Mouse (Mus musculus): ENCODE data around the gene Entpd3. TPM values are rescaled to one million over a fixed set of nuclear protein-coding genes. Genes with fewer than 3 reads are reported as not detected.

Entpd3 gene
- polyA plus RNA-seq (2015; fragmentation: Nextera tagmentation; extraction: Ambion mirVana) = 0.30 and 0.49 TPM in 2 replicates

- peaks cover 37% of the 10 kb centered on the region for H3K27me3 ChIP-seq
- peak within 1 kb of the TSS; percentile 68 for H3K4me2 ChIP-seq
- ATAC-seq = peak; percentile 43; the same call in 1 of the 2 replicates
- H3K9ac ChIP-seq = peak within 1 kb of the TSS; percentile 65
- H3K36me3 ChIP-seq (ENCODE audit: poor library complexity, severe bottlenecking) = no peaks in the 10 kb centered on the region
- no peak within 1 kb of the TSS for H3K27ac ChIP-seq
- H3K4me3 ChIP-seq = peak within 1 kb of the TSS; percentile 40
- H3K9me3 ChIP-seq (replicated peaks) = no peaks in the 10 kb centered on the region
- WGBS = under 1% methylated on average over 31 of the region's 31 CpGs
- peaks cover 11% of the 10 kb centered on the region for H3K4me1 ChIP-seq
Measured at GRCm38 (mm10) chr9:120539662-120540251, at the start of gene Entpd3. TSS of gene Entpd3 (plus strand) at chr9:120539818.

GRCm38 (mm10) chr9:120491509-120491908, 48.1 kb upstream of the Entpd3 start:
- Histone ChIP-seq H3K9me3 (replicated peaks) (no peaks in the 10 kb centered on the region), H3K9ac (0 out of 2 replicates have a peak overlapping the region, but pooled peaks have one; percentile 100), H3K4me2 (peak overlapping the region; percentile 93), H3K36me3 (ENCODE audit: poor library complexity, severe bottlenecking) (peaks cover 28% of the 10 kb centered on the region), H3K27me3 (no peaks in the 10 kb centered on the region), H3K4me3 (peak overlapping the region; percentile 96), H3K4me1 (peaks cover 28% of the 10 kb centered on the region), H3K27ac (peak overlapping the region; percentile 95; the same call in 1 of the 2 replicates)
- 84% methylated on average over 3 of the region's 3 CpGs for WGBS
- no peak for ATAC-seq

GRCm38 (mm10) chr9:120492010-120492399, 47.6 kb upstream of the Entpd3 start, which contains the start of gene Eif1b:
TSS of gene Eif1b (plus strand) at chr9:120492232.
- Histone ChIP-seq H3K9ac (peak within 1 kb of the TSS; percentile 100), H3K4me1 (peaks cover 28% of the 10 kb centered on the region), H3K4me2 (peak within 1 kb of the TSS; percentile 93), H3K4me3 (peak within 1 kb of the TSS; percentile 96), H3K9me3 (replicated peaks) (no peaks in the 10 kb centered on the region), H3K27ac (peak within 1 kb of the TSS; percentile 95), H3K36me3 (ENCODE audit: poor library complexity, severe bottlenecking) (peaks cover 29% of the 10 kb centered on the region), H3K27me3 (no peaks in the 10 kb centered on the region)
- ATAC-seq = peak; percentile 51
- WGBS = 3% methylated on average over 19 of the region's 19 CpGs

- Histone ChIP-seq H3K27ac (peak overlapping the region; percentile 95), H3K4me1 (peaks cover 28% of the 10 kb centered on the region), H3K4me3 (peak overlapping the region; percentile 96), H3K9me3 (replicated peaks) (no peaks in the 10 kb centered on the region), H3K27me3 (no peaks in the 10 kb centered on the region), H3K36me3 (ENCODE audit: poor library complexity, severe bottlenecking) (peaks cover 35% of the 10 kb centered on the region), H3K4me2 (peak overlapping the region; percentile 93), H3K9ac (peak overlapping the region; percentile 100)
- ATAC-seq = peak; percentile 84
- under 1% methylated on average over 78 of the region's 97 CpGs for WGBS
Measured at GRCm38 (mm10) chr9:120492400-120493351, 46.9 kb upstream of the Entpd3 start.

- WGBS = 67% methylated on average over 12 of the region's 12 CpGs
- peak overlapping the region; percentile 93 for H3K4me2 ChIP-seq
- H3K27me3 ChIP-seq = no peaks in the 10 kb centered on the region
- H3K36me3 ChIP-seq (ENCODE audit: poor library complexity, severe bottlenecking) = peaks cover 35% of the 10 kb centered on the region
- no peak for ATAC-seq
- H3K4me1 ChIP-seq = peaks cover 28% of the 10 kb centered on the region
- no peaks in the 10 kb centered on the region for H3K9me3 ChIP-seq (replicated peaks)
- peak overlapping the region; percentile 96 for H3K4me3 ChIP-seq
- peak overlapping the region; percentile 100 for H3K9ac ChIP-seq
- H3K27ac ChIP-seq = peak overlapping the region; percentile 37; the same call in 1 of the 2 replicates
Measured at GRCm38 (mm10) chr9:120493781-120494180, 45.8 kb upstream of the Entpd3 start.

- ATAC-seq = peak; percentile 12; the same call in 1 of the 2 replicates
- H3K27ac ChIP-seq = peak overlapping the region; percentile 36
- H3K4me1 ChIP-seq = peaks cover 28% of the 10 kb centered on the region
Measured at GRCm38 (mm10) chr9:120496691-120497090, 42.9 kb upstream of the Entpd3 start.

GRCm38 (mm10) chr9:120497983-120498382, 41.6 kb upstream of the Entpd3 start:
- no peak overlapping the region for H3K27ac ChIP-seq
- H3K4me1 ChIP-seq = peaks cover 28% of the 10 kb centered on the region
- H3K9ac ChIP-seq = no peak overlapping the region
- no peaks in the 10 kb centered on the region for H3K27me3 ChIP-seq
- ATAC-seq = no peak
- H3K9me3 ChIP-seq (replicated peaks) = no peaks in the 10 kb centered on the region
- peaks cover 35% of the 10 kb centered on the region for H3K36me3 ChIP-seq (ENCODE audit: poor library complexity, severe bottlenecking)
- H3K4me3 ChIP-seq = no peak overlapping the region
- WGBS = 81% methylated on average over 5 of the region's 5 CpGs
- H3K4me2 ChIP-seq = no peak overlapping the region

More at GRCm38 (mm10) chr9:120496691-120497090, 42.9 kb upstream of the Entpd3 start:
- WGBS = 5% methylated on average over 3 of the region's 3 CpGs
- peaks cover 35% of the 10 kb centered on the region for H3K36me3 ChIP-seq (ENCODE audit: poor library complexity, severe bottlenecking)
- no peak overlapping the region for H3K4me3 ChIP-seq
- no peak overlapping the region for H3K4me2 ChIP-seq
- no peak overlapping the region; the same call in 1 of the 2 replicates for H3K9ac ChIP-seq
- H3K27me3 ChIP-seq = no peaks in the 10 kb centered on the region
- no peaks in the 10 kb centered on the region for H3K9me3 ChIP-seq (replicated peaks)

DNA sequence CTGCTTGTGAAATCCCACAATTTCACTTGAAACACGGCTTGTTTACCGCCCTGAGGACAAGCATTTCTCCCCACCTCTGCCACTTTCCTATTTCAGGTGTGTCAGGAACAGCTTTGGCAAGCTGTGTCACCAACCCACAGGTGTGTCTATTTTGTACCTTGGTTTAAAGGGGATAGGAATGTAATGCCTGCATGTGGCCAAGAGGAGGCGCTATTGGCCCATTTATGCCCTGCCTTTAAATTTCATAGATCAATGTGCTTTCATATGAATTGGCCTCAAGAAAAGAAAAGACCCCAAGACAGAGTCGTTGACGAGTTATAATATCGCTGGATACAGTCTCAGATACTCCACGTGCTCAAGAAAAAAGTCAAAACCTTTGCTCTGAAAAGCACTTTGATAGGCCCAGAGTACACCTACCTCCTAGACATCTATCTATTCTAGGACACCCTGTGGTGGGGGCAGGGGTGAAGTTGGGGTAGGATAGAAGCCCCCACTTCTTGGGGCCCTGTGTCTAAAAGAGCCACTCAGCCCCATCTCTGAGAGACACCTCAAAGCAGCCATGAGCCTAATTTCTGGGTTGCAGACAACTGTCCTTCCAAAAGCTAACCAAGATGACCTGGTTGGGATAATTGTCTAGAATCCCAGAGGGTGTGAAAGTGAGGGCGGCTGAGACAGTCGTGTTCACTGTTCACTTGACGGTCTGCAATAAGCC, 38.3 kb upstream of the Entpd3 start:
- 38% methylated on average over 10 of the region's 10 CpGs for WGBS
- no peak for ATAC-seq
- Histone ChIP-seq H3K4me3 (no peak overlapping the region), H3K4me2 (no peak overlapping the region), H3K9me3 (replicated peaks) (no peaks in the 10 kb centered on the region; the same call in 1 of the 2 replicates), H3K4me1 (peaks cover 2% of the 10 kb centered on the region; the same call in 1 of the 2 replicates), H3K27me3 (no peaks in the 10 kb centered on the region), H3K36me3 (ENCODE audit: poor library complexity, severe bottlenecking) (peaks cover 8% of the 10 kb centered on the region; the same call in 1 of the 2 replicates), H3K9ac (no peak overlapping the region), H3K27ac (no peak overlapping the region)

GRCm38 (mm10) chr9:120502013-120502412, 37.6 kb upstream of the Entpd3 start:
- Histone ChIP-seq H3K4me3 (no peak overlapping the region), H3K9ac (0 out of 2 replicates have a peak overlapping the region, but pooled peaks have one; percentile 18), H3K9me3 (replicated peaks) (peaks cover 6% of the 10 kb centered on the region), H3K27me3 (no peaks in the 10 kb centered on the region), H3K27ac (no peak overlapping the region), H3K36me3 (ENCODE audit: poor library complexity, severe bottlenecking) (peaks cover 6% of the 10 kb centered on the region; the same call in 1 of the 2 replicates), H3K4me1 (no peaks in the 10 kb centered on the region), H3K4me2 (no peak overlapping the region)
- ATAC-seq = peak; percentile 73
- 5% methylated on average over 8 of the region's 8 CpGs for WGBS

- Histone ChIP-seq H3K27ac (no peak overlapping the region), H3K27me3 (no peaks in the 10 kb centered on the region), H3K4me2 (no peak overlapping the region), H3K9ac (no peak overlapping the region), H3K4me3 (no peak overlapping the region), H3K9me3 (replicated peaks) (peaks cover 8% of the 10 kb centered on the region), H3K4me1 (no peaks in the 10 kb centered on the region), H3K36me3 (ENCODE audit: poor library complexity, severe bottlenecking) (no peaks in the 10 kb centered on the region)
- ATAC-seq = no peak
- 90% methylated on average over 2 of the region's 2 CpGs for WGBS
Measured at GRCm38 (mm10) chr9:120504423-120504822, 35.2 kb upstream of the Entpd3 start.

DNA sequence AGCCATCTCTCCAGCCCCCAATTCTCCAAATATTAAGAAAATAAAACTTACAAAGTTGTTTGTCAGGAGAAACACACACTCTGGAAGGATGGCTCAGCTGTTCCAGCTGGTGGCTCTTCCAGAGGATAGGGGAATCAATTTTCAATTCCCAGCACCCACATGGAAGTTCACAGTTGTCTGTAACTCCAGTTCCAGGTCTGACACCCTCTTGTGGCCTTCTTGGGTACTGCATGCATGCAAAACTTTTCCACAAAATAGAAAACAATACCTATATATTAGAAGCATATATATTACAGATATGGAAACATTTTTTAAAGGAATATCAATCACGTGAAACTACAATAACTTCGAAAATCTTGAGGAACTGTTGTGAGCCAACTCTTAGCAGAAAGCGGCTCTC, 27.8 kb upstream of the Entpd3 start:
- Histone ChIP-seq H3K36me3 (ENCODE audit: poor library complexity, severe bottlenecking) (no peaks in the 10 kb centered on the region), H3K27ac (no peak overlapping the region), H3K9me3 (replicated peaks) (peaks cover 4% of the 10 kb centered on the region; the same call in 1 of the 2 replicates), H3K4me1 (no peaks in the 10 kb centered on the region), H3K4me3 (no peak overlapping the region), H3K4me2 (no peak overlapping the region), H3K9ac (no peak overlapping the region), H3K27me3 (no peaks in the 10 kb centered on the region)
- ATAC-seq = no peak
- 79% methylated on average over 3 of the region's 3 CpGs for WGBS
